Mouse (Mus musculus) monocyte, adult 59 days (primary cell): Measurements from ENCODE around the gene Ak2. TPM values are rescaled to one million over a fixed set of nuclear protein-coding genes. Genes with fewer than 3 reads are reported as not detected.

Experiments used
- total RNA-seq, 2 experiments: library from RNA; stranded (reverse); gene quantifications; one replicate each; pipeline ENCODE4 v1.2.4; 2023

The Ak2 gene
- total RNA-seq = 10 to 100 TPM; 80.6 to 81.9 TPM

GRCm38 (mm10) chr4:128991500-128992008 lies at the start of gene Ak2:
Gene Ak2, plus strand, starts transcription at chr4:128991958.

GRCm38 (mm10) chr4:128962029-128962925 lies 29.5 kb upstream of the Ak2 start, which contains the start of gene Azin2:
Gene Azin2, minus strand, starts transcription at chr4:128962442.

GRCm38 (mm10) chr4:129058207-129059092 lies 66.7 kb downstream of the Ak2 start, which contains the start of gene Rnf19b:
Gene Rnf19b, plus strand, starts transcription at chr4:129058271.

Other genes starting within 250 kb of the Ak2 start
- gene A3galt2, start 236.6 kb upstream of the Ak2 start, total RNA-seq = under 1 TPM; 0.50 to 0.85 TPM
- 10 to 100 TPM; 25.3 to 25.6 TPM for gene Zfp362, start 185.9 kb upstream of the Ak2 start, total RNA-seq
- 1 to 10 TPM; 6.3 to 7.3 TPM for gene Trim62, start 108.4 kb upstream of the Ak2 start, total RNA-seq
- gene Azin2, start 29.5 kb upstream of the Ak2 start, total RNA-seq = 1 to 10 TPM; 5.9 to 8.1 TPM
- 100 to 1,000 TPM; 314 to 328 TPM for gene Rnf19b, start 66.3 kb downstream of the Ak2 start, total RNA-seq
- not detected for gene Tmem54, start 113.6 kb downstream of the Ak2 start, total RNA-seq
- gene Hpca, start 130.1 kb downstream of the Ak2 start, total RNA-seq = not detected
- gene Fndc5, start 145.0 kb downstream of the Ak2 start, total RNA-seq = not detected
- 10 to 100 TPM; 17.5 to 18.9 TPM for gene S100pbp, start 197.8 kb downstream of the Ak2 start, total RNA-seq
- 10 to 100 TPM; 30.6 to 40.5 TPM for gene Yars, start 197.8 kb downstream of the Ak2 start, total RNA-seq